19 mouse cellular contexts compared by ENCODE assay signal in genomic region chr13:4131317-4131716, GRCm38 (mm10). TPM values are rescaled to one million over a fixed set of nuclear protein-coding genes. Genes with fewer than 3 reads are reported as not detected.
"Had no signal": no experiment of that assay in that cellular context is flagged by ENCODE, and none has a peak within 500 bp of the region (broad histone marks: within the 10 kb centered on the region; RNA-seq: fewer than 3 reads in every experiment).

No protein-coding gene starts in this region.

- H3K9me3 ChIP-seq: neural tube, embryonic 13.5 days; neural tube, embryonic 15.5 days; stomach, embryonic 15.5 days had no signal

- H3K9ac ChIP-seq: neural tube, embryonic 13.5 days; neural tube, embryonic 15.5 days; stomach, embryonic 15.5 days had no signal

- H3K4me1 ChIP-seq: neural tube, embryonic 13.5 days; neural tube, embryonic 15.5 days; stomach, embryonic 15.5 days had no signal

- H3K36me3 ChIP-seq: neural tube, embryonic 13.5 days; neural tube, embryonic 15.5 days; stomach, embryonic 15.5 days had no signal

- H3K27ac ChIP-seq: neural tube, embryonic 13.5 days; neural tube, embryonic 15.5 days; stomach, embryonic 15.5 days; stomach, postnatal 0 days had no signal

- H3K27me3 ChIP-seq: neural tube, embryonic 13.5 days; neural tube, embryonic 15.5 days; stomach, embryonic 15.5 days had no signal

- H3K4me3 ChIP-seq: neural tube, embryonic 13.5 days; neural tube, embryonic 15.5 days; stomach, embryonic 15.5 days had no signal

- DNase-seq: retina, postnatal 1 day; right cerebral cortex, adult 18-20 months; right cerebral cortex, postnatal 14 days; right cerebral cortex, postnatal 25 days; right cerebral cortex, postnatal 4 days; spleen, adult 18-20 months; thymus, adult 18-20 months; thymus, adult 2 months; thymus, postnatal 14 days; thymus, postnatal 25 days; thymus, postnatal 36 days; thymus, postnatal 4 days had no signal

- H3K4me2 ChIP-seq: neural tube, embryonic 13.5 days; neural tube, embryonic 15.5 days; stomach, embryonic 15.5 days had no signal

RNA-seq across cellular contexts. Expression of gene Akr1c18, which starts 19.1 kb away (rescaled TPM):
- polyA plus RNA-seq: neural tube, embryonic 13.5 days; neural tube, embryonic 15.5 days; small intestine, adult 2 months; spleen, adult 2 months; testis, adult 2 months had no signal
